Mouse (Mus musculus): Measurements from ENCODE around the gene Arpc5.
"Not testable (repeated sequence)": the region's sequence is repeated elsewhere in the genome, so short reads cannot be mapped to it uniquely, and the experiment has no call there.

Arpc5 gene

DNA sequence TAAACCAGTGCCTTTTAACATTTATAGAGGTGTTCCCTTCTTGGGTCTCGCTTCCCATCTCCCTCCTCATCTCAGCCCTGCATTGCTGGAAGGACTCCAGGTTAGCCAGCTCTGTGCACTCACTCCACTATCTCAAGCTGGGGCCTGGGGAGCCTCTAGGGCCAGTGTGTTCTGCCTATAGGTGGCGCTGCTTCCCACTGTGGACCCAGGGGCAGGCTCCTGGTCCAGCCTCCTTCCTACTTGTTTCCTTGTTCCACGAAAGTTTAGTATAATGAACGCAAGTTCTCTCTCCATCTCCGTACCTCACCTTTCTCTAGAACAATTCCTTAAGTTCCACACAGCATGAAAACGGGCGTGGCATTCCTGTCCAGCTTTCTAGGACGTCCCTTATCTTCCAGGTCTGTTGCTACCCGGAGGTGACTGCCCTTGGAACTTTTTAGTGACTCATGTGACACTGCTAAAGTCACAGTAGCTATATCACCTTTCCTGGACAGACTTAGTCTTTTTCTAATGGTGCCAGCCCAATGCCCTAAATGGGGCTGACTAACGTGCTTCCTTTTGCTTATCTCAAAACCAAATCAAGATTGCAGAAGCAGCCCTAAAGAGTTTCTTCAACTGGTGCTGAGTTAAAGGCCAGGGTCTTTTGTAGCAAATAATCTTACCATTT is 12.9 kb downstream of the Arpc5 start:
- DNase-seq (ENCODE audit: low spot score) = peak; percentile 68

DNA sequence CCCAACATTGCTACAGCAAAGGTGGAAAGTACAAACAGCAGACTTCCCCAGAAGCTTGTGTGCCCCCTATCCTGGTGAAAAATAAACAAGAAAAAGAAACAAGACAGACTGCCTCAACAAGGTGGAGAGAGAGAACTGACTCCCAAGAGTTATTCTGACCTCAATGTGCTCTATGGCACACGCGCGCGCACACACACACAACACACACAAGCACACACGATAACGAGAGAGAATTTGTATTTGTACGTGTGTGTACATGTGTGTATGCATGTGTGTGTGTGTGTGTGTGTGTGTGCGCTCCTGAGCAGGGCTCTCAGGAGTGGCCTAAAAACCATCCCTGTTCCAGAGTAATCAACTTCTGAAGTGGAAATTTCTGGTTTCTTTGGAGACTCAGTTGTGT is 18.3 kb downstream of the Arpc5 start:
- no peak for DNase-seq (ENCODE audit: low spot score)

GRCm38 (mm10) chr1:152785446-152785845 is 19.1 kb downstream of the Arpc5 start:
- not testable (repeated sequence) for DNase-seq (ENCODE audit: low spot score)

DNA sequence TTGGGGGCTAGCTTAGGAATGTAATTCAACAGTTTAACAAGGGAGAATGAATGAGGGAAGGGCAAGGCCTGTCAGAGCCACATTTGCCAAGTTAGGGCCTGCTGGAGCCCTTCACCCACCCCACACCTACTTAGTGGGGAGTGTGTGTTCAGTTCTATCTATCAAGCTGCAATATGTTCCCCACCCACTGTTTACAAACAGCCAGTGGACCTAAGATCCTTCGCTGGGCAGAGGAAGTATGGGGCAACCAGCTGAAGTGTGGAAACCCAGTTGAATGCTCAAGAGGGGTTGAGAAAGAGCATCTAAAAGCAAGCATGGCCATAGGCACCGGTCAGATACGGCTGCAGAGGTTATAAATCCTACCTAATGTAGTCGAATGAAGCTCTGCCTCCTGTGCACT is 20.6 kb downstream of the Arpc5 start:
- DNase-seq (ENCODE audit: low spot score) = no peak

GRCm38 (mm10) chr1:152788121-152788660 is 21.8 kb downstream of the Arpc5 start:
- peak; percentile 90 for DNase-seq (ENCODE audit: low spot score)

- DNase-seq (ENCODE audit: low spot score) = peak; percentile 75
Observed at GRCm38 (mm10) chr1:152790254-152790653, 23.9 kb downstream of the Arpc5 start.

DNA sequence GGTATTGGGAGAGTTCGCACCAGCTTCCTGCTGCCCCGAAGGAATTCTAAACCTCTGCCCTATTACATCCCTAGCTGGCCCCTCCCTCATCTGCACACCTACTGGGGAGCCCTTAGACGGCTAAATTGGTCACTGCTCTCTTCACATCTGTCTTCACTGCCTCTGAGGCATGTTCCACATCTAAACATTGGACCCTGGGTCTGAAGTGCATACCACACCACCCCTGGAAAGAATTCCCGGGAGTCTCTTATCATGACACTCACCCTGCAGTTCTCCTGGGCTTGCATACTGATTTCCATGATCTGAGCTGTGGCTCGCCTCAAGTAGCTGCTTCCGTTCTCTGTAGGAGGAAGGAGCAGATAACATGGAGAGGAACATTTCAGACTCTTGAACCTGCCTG is 24.5 kb downstream of the Arpc5 start:
- peak; percentile 77 for DNase-seq (ENCODE audit: low spot score)

DNA sequence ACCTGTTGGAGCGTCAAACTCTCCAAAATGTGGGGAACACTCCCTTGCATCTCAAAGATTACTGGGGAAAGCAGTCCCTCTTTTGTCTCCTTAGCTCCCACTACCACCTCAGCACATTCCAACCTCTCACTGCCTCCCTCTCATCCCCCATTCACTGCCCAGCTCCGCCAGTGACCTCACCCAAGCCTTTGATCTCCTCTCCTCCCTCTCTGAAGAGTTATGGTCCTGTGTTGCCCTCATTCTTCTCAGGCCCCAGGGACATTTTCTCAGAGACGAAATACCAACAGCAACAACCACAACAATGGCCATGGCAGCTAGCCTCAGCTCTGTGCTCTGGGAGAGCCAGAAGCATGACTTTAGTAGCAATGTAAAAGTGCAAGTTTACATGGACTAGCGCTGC is 24.9 kb downstream of the Arpc5 start:
- peak; percentile 66 for DNase-seq (ENCODE audit: low spot score)

DNA sequence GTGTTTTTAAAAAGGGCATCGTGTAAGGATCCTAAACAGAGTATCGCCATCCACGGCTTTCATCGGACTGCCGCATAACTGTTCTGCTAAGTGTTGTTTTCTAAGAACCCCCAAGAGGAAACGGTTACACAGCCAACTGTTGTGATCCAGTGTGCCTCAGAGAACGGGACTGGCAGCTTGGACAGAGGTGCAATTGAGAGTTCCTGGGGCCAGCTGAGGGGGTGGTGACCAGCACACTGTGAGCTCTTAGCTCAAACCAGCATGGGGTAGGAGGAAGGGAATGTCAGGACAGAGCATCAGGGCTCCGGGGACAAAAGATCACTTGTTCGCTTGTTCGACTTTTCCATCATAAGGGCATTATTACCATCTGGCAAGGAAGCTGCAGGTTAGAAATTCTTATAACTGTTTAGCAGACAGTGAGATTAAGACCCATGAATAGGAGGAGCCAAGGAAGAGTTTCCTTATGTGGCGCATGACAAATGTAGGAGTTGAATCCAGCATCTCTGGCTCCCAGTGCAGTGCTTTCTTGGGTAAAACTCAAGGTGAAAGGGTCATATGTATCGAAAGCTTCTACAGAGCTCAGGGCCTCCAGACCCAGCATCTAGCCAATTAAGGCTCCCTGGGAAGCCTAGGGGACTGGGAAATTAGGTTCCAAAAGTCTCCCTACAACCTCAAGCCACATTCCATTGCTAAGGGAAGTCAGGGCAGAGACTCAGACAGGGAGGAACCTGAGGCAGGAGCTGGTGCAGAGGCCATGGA is 26.6 kb downstream of the Arpc5 start:
- DNase-seq (ENCODE audit: low spot score) = no peak

DNA sequence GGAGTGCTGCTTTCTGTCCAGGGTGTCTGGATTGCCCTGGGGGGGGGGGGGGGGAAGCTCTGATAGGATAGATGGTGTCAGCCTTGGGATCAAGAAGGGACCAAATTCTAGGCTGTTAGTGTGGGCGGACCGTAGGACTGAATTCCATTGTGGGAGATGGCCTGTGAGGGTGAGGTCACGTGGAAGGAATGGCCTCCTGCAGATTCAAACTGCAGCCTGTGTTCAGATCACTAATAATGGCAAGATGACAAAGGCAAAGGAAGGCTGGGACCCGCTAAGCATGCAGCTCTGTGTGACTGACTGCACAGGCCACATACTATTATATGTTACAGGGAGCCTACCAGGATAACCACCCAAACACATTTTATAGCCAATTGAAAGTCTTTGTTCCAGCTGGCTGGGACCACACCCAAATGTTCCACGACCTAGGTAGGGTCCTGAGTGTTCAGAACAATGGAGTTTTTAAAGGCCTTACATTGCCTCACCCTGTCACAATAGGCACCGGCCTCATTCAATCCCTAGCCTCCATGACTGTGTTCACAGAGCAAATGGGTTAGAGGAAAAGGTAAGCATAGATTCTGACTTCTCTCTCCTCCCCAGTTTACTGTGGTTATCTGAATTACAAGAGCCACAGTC is 27.3 kb downstream of the Arpc5 start:
- no peak for DNase-seq (ENCODE audit: low spot score)

- DNase-seq (ENCODE audit: low spot score) = no peak
Observed at GRCm38 (mm10) chr1:152795688-152796255, 29.4 kb downstream of the Arpc5 start.

GRCm38 (mm10) chr1:152796683-152797263 is 30.4 kb downstream of the Arpc5 start:
- no peak for DNase-seq (ENCODE audit: low spot score)

DNA sequence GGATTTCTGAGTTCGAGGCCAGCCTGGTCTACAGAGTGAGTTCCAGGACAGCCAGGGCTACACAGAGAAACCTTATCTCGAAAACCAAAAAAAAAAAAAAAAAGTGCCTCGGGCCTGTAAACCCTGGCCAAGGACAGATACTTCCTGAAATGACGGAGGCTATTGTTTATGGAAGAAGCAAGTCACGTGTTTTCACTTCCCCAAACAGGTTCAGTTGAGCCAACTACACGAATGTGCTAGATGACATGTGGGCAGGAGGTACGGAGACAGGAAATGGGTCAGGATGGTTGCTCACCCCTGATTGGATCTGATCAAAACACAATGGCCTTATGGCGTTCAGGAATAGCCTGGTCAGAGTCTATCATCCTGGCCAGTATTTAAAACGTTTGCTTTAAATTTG is 31.8 kb downstream of the Arpc5 start:
- no peak for DNase-seq (ENCODE audit: low spot score)

- DNase-seq (ENCODE audit: low spot score) = peak; percentile 73
Observed at GRCm38 (mm10) chr1:152799897-152800296, 33.6 kb downstream of the Arpc5 start, which contains the start of gene Ncf2. TSS of gene Ncf2 (plus strand) at chr1:152800194.

DNA sequence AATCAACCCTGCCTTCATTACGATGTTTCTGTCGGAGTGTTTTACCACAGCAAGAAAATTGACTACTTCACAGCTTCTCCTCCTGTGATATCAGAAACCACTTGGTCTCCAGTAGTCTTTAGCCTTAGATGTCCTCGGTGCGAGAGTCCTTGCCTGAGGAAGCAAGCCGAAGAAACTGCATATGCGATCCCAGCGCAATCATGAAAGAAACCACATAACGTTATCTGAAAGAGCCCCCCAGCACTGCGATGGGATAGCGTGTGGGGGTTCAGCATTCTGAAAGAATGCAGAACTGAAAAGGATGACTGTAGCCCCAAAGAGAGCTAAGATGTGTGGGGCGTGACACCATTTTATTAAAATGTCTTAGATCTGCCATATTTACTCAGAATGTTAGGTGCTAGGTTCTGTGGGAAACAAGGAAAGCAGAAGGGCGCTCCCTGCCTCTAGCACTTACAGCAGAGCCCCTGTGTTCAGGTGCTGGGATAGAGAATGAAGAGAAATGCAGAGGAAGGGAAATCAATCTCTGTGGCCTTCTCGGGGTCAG is 34.4 kb downstream of the Arpc5 start:
- no peak for DNase-seq (ENCODE audit: low spot score)

DNA sequence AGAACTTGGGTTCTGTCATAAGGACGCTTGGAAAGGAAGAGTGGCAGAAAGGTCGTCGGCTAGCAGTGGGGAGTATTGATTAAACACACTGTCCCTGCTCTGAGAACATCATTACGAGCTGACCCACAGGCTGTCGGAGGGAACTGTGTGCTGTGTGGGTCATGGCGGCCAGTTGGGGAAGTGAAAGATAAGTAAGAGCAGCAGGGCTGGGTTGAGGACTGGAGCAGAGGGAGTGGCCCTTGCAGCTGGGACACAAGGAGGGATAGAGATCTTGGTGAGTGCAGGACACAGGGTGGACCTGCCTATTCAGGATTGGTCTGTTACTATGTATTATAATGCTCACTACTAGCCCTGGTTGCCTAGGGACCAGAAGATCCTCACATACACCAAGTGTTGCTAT is 38.6 kb downstream of the Arpc5 start:
- no peak for DNase-seq (ENCODE audit: low spot score)

- DNase-seq (ENCODE audit: low spot score) = no peak
Observed at GRCm38 (mm10) chr1:152807619-152808391, 41.5 kb downstream of the Arpc5 start.

- DNase-seq (ENCODE audit: low spot score) = no peak
Observed at GRCm38 (mm10) chr1:152808392-152808680, 42.0 kb downstream of the Arpc5 start.

DNA sequence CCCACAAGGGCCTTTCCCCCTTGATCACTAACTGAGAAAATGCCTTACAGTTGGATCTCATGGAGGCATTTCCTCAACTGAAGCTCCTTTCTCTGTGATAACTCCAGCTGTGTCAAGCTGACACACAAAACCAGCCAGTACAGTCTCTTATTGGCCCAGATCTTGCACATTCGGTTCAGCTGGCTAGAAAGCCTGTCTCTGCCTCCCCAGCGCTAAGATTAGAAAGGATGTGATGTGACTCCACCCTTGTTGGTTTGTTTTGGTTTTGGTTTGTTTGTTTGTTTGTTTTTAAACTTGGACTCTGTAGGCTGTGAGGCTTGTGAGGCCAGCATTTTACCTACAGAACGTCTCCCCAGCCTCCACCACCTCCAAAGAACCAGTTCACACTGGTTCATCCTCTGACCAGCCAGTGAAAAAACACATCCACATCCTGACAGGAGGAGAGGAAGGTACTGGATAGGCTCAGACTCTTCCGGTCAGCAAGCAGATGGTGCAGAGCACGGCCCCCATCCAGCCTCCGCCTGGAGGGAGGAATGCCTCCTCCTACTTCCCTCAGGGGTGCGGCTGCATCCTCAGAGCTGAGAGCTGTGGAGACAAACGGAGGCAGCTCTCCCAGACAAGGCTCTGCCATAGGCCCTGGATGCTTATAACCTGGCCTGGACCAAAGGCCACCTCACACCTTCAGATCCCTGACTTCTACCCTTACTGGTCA is 43.4 kb downstream of the Arpc5 start:
- DNase-seq (ENCODE audit: low spot score) = no peak
